Mouse (Mus musculus) frontal cortex, postnatal 36 days (tissue): Measurements from ENCODE around the gene Emd.

Experiments
- DNase-seq, 2 experiments: peaks; one replicate each; pipeline ENCODE4 v3.0.0; 2022; ENCODE audit warnings: low spot score in 2 of 2

Gene Emd

DNA sequence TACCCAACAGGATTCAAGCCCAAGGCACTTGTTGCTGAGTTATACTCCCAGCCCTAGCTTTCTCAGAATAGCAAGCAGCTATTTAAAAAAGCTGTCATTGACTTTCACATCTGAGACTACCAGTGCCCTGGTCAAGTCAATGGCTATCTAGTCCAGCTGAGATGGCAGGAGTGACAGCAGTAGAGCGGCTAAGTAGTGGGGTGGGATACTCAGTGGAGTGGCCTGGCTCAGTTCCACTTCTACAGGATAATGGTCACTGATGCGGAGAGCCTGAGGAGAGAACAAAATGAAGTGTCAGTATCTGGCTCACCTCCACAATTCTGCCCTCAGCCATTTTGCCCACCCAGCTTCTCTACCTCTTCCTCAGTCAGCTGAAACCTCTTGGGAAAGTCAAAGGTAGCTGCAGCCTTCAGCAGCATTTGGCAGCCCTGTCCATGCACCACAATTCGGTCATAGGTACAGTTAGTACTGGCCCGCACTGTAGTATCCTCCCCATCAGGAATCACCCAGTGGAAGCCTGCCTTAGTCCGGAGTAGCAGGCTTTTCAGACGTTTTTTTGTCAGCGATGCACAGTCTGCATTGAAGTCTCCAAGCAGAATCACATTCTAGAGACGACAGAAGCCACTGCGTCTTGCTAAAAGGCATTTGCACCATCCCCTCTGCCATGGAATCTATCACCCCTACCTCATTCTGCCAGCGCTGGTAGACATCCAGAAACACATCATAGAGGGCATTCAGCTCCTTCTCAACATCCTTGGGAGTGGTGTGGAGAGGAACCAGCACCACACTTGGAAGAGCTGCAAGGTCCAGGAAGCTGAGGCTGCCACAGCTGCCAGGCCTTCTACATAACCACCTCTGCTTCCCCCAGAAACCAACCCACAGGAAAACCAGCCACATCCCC lies 19.2 kb downstream of the Emd start:
- DNase-seq, result no peak

DNA sequence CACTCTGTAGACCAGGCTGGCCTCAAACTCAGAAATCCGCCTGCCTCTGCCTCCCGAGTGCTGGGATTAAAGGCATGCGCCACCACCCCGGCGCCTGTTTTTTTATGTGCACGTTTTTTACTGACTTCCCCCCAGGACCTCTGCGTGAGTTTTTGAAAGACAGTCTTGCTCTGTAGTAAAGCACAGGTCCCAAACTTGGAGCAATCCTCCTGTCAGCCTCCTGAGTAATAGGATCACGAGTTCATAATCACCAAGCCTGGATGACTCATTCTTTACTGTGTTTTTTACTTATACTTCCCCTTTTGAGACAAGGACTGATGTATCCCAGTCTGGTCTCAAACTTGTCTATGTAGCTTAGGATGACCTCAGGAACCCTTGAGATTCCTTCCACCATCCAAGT lies 23.4 kb downstream of the Emd start:
- no peak for DNase-seq

DNA sequence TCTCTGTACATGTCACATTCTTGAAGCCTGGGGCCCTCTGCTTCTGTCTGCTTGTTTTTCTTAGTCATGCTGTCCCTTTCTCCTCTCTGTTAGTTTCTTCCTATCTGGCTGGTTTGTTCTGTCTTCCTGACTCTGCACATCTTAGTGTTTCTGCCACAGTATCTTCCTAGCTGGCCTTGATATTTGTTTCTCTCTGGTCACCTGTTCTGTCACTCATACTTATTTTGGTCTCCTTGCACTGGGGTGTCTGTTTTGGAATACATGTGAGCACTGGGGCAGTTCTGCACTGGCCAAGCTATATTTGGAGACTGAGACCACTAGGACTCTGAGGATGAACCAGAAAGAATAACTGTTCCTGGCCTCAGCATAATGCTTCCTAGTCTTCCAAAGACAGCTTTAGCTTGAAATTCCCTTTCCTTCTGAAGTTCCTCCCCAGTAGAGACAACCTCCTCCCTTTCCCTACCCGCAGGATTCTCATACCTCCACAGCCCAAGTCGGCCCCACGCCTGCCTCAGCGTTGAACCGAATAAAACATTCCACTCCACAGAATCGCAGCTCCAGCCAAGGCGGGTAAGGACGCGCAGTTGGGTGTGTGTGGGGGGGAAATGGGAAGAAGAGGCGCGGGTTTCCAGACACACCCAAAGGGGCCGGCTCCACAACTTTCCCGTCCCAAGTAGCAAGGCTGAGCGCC lies 26.7 kb downstream of the Emd start:
- no peak for DNase-seq

DNA sequence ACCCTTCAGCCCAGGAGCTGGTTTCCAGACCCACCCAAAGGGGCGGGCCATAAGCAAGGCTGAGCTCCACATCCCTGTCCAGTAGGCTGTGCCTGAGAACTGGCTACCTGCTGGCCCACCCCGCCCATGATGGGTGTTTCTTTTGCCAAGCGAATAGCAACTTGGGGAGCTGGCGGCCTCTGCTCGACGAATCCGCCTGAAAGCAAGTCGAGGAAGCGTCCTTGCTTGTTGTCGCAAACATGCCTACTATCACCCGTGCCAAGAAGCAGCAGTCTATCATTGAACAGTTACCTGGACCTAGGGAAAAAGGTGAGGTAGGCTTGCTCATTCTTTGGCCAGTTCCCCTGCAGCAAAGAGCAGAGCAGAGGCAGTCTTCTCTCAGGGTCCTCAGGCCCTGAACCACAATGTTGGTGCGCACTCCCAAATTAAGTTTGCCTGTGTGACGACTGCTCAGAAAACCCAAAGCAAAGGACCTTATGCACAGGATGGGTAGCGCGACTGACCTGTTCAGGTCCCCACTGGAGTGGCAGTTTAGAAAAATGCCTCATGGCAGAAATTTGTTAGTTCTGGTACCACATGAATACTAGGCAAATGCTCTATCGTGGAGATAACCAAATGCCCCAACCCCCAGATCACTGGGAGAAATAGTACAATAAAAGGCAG lies 27.4 kb downstream of the Emd start, which contains the start of the genes Taz and Dnase1l1:
TSS of gene Taz (plus strand) at position 181 of the 663 bp plus-strand sequence.
TSS of gene Dnase1l1 (minus strand) at position 606 of the 663 bp plus-strand sequence.
- peak; percentile 33 to 42 for DNase-seq

DNA sequence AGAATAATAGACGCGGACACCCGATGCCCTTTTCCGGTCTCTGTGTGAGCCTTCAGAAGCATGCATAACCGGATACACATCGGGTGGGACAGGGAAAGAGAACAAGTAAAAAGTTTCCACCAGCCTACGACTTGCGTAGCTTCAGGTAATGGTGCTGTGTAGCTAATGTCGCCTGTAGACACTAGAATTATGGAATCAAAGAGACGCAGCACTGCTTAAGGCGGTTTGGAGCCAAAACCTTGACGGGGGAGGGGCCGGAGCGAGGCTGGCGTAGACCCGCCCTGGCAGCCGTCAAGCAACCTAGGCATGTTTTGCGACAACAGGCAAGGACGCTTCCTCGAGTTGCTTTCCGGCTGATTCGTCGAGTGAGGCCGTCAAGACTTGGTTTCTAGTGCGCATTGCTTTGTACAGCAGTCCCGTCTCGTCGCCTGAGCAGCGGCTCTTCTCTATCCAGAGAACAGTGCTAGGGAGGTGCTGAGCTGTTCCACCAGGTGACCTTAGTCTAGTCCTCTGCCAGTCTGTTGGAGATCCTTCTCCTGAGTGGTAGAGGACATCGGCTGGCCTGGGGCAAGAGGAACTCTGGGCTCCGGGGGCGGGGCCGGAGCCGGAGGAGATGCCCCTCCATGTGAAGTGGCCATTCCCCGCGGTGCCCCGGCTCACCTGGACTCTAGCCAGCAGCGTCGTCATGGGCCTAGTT lies 28.1 kb downstream of the Emd start:
- peak; percentile 77 to 89 for DNase-seq

DNA sequence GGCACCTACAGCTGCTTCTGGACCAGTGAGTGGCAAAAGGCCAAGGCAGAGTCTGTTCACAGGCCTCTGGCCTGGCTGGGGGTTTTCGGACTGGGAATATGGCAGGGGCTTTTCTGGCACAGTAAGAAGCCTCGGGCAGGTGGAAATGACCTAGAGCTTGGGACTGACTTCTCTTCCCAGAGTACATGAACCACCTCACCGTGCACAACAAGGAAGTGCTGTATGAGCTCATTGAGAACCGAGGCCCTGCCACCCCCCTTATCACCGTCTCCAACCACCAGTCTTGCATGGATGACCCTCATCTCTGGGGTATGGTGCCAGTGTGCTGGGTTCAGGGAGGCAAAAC lies 28.6 kb downstream of the Emd start:
- no peak for DNase-seq

DNA sequence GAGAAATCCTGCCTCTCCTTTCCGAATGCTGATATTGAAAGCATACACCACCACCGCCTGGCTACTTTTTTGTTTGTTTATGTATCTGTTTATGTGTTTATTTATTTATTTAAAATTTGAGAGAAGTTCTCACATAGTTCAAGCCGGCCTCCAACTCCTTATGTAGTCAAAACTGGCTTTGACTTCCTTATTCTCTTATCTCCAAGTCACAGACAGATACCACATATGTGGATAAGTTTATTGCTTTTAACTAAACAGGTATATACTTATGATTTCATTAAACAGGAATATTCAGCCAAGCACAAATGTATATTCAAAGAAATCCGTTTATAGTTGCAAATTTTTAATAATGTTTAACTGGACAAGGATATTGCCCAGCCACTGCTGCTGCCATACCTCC lies 38.9 kb downstream of the Emd start:
- DNase-seq, result no peak

DNA sequence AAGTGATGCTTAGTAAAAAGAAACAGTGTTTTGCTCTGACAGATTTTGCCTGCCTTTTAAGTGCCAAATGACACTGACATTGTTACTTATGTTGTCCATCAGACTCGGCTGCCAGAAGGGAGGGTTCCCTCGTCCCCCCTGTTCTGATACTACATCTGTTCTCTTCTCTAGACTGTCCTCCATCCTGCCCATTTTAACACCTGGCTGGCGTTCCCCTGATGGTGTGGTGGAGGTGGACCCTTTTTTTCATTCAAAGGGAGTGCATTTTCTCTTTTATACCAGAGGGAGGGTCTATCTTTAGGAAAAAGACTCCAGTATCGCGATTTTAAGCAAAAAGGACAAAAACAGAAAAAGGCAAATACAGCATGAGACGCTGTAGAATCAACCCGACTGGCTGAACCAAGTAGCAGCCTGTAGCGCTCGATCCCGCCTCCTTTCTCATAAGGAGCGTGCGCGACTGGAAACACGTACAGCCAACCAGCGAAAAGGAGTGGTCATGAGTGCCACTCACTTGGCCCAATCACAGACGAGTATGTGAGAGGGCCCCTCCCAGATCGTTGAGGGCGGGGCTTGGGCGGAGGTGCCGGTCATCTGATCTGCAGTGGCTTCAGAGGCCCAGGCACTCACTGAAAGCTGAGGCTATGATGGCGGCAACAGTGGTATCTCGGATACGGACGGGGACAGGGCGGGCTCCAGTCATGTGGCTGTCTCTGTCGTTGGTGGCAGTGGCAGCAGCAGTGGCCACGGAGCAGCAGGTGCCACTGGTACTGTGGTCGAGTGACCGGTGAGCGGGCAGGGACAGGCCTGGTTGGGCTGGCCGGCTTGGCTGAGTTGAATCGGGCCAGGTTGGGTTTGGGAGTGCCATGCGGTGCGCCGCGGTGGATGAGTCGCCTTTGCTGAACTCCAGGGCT lies 42.3 kb downstream of the Emd start, which contains the start of gene Atp6ap1:
TSS of gene Atp6ap1 (plus strand) at position 560 of the 911 bp plus-strand sequence.
- DNase-seq, result peak; percentile 86 to 96

DNA sequence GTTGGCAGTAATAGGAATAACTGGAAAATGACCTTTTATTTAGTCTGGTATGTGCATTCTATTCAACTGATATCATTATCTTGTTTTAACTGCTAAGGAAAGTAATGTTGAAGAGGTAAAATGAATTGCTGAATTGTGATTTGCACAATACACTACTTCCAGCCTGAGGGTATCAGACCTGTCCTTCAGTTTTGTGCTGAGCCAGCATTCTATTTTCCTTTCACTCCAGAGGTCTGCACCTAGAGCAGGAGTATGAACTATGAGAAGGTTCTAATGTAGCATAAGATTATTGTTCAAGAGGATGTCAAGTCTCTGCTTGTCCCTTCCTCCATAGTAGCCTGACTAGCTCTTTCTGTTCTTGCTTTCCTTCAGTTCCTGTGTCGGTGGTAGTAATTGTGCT lies 43.9 kb downstream of the Emd start:
- DNase-seq, result no peak

DNA sequence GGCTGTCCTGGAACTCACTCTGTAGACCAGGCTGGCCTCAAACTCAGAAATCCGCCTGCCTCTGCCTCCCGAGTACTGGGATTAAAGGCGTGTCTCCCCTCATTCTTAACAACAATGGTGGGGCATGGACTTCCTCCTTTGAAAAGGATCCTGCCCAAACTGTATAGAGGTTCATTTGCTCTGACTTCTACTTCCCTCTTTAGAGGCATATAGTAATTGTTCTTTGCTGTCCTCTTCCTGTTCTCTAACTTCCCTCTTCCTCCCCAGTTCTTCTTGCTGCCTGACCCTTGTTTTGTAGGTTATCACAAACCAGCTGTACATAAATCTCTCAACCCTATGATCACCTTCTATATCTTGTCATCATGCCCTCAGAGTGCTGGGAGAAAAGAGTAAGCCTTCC lies 45.2 kb downstream of the Emd start:
- no peak for DNase-seq

DNA sequence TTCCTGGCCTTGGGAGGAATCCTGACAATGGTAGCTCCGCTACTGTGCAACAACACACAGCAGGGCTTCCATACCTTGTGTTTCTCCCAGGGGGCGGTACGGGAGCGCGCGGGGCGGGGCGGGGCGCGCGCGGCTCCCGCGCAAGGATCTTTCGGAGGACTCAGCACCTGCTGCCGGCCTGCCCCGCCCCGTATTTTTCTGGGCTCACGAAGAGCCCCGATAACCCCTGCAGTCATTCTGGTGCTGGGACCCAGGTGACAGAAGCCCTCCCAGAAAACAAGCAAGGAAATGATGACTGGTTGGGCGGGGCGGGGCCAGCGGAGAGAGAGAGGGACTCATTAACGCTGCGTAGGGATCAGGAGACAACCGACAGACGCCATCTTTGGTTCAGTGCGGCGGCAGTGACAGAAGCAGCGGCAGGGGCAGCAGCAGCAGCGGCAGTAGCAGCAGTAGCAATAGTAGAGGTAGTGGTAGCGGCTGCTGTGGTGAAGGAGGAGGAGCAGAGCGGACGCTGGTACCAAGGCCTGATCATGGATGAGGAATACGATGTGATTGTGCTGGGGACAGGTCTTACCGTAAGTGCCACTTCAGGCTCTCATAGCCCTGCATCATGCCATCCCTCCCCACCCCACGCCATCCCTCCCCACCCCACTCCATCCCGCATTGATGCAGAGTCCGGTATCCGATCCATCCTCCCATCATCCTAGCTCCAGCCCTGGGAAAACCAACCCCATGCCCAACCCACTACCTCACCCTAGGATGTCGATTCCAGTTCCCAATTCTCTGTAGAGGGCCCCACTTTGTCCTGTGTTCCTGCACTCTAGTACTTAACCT lies 50.6 kb downstream of the Emd start, which contains the start of gene Gdi1:
TSS of gene Gdi1 (plus strand) at position 132 of the 834 bp plus-strand sequence.
- DNase-seq, result peak; percentile 70 to 73
